Mouse (Mus musculus) cortical plate, adult 2 months (tissue): ENCODE data around the gene Atp5d.

Experiments
- CTCF ChIP-seq: fragments of 200-500 bp; IDR thresholded peaks from 2 replicates; pipeline ENCODE4 v1.5.1; 2011; ENCODE audit warnings: mild to moderate bottlenecking, control low read depth, low read length; ENCODE audit not compliant: insufficient read depth; ENCODE audit errors: extremely low read depth
- POLR2A ChIP-seq: fragments of 200-500 bp; IDR thresholded peaks from 2 replicates; pipeline ENCODE4 v1.6.1; 2011; ENCODE audit warnings: mild to moderate bottlenecking, low read length, control low read depth; ENCODE audit not compliant: insufficient read depth; ENCODE audit errors: extremely low read depth

DNA sequence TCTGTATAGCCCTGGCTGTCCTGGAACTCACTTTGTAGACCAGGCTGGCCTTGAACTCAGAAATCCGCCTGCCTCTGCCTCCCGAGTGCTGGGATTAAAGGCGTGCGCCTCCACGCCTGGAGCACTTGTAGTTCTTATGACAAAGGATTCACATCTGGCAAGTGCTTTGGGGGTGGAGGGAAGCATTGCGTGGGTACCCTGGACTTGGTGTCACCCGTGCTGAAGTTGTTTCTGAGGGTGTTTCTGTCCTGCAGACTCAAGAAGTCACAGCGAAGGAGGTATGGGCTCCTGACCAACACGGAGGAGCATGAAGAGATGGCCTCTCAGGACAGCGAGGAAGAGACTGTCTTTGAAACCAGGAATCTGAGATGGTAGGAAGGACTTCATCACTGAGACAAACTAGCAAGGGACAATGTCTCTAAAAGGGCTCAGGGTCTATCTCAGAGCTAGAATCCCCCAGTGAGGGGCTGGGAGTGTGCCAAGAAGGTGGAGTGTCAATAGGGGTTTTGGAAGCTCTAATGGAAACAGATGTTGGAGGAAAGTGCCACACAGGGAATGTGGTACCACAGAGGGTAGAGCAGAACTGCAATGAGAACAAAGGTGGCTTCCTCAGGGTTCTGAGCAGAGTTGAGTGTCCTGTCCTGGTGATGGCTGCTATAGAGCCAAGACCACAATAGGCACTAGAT is 35.7 kb downstream of the Atp5d start:
- TF ChIP-seq POLR2A, result no peak
- TF ChIP-seq CTCF, result no peak
